Mouse (Mus musculus): Measurements from ENCODE around the gene Exoc6b. TPM values are rescaled to one million over a fixed set of nuclear protein-coding genes. Genes with fewer than 3 reads are reported as not detected.
"Not testable (repeated sequence)": the region's sequence is repeated elsewhere in the genome, so short reads cannot be mapped to it uniquely, and the experiment has no call there.

The Exoc6b gene
- 10 to 100 TPM; 10.8 to 16.1 TPM for polyA plus RNA-seq (2017; shearing (Covaris generic))

DNA sequence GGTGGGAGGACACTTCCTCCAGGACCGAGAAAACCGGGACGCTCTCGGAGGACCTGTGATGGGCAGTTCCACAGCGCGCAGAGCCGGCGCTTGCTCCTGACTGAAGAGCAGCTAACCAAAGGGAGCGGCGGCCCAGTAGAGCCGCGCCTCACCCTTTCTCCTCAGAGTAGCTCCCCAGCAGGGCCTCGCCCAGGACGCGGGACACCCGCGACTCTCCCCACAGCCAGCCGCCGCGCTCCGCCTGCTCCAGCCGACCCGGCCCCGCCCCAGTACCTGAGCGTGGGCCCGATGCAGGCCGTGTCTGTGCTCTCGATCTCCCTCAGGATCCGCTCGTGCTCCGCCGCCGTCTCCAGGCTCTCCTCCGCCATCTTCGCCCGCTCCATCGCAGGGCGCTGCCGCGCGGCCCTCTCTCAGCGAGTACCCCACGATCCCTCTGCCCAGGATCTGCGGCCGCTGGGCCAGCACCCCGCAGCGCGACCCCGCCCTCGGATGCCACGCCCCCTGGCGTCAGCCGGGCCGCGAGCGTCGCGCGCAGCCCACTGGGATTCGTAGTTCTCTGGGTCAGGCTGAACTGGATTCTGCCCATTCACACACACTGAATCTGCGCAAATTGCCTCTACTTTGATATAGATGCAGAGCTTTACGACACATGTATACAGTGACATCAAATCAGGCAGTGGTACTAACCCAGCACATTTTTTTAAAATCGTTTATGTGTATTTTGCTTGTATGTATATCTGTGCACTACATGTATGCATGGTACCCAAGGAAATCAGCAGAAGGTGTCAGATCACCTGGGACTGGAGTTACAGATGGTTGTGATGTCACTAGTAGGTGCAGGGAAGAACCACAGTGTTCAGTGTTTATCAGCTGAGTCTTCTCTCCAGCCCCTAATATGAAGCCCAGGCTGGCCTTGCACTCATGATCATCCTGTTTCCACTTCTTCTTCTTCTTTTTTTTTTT, at the start of gene Exoc6b:
Gene Exoc6b (minus strand): TSS at position 491 of the 963 bp plus-strand sequence.
- peak; percentile 84 for ATAC-seq

DNA sequence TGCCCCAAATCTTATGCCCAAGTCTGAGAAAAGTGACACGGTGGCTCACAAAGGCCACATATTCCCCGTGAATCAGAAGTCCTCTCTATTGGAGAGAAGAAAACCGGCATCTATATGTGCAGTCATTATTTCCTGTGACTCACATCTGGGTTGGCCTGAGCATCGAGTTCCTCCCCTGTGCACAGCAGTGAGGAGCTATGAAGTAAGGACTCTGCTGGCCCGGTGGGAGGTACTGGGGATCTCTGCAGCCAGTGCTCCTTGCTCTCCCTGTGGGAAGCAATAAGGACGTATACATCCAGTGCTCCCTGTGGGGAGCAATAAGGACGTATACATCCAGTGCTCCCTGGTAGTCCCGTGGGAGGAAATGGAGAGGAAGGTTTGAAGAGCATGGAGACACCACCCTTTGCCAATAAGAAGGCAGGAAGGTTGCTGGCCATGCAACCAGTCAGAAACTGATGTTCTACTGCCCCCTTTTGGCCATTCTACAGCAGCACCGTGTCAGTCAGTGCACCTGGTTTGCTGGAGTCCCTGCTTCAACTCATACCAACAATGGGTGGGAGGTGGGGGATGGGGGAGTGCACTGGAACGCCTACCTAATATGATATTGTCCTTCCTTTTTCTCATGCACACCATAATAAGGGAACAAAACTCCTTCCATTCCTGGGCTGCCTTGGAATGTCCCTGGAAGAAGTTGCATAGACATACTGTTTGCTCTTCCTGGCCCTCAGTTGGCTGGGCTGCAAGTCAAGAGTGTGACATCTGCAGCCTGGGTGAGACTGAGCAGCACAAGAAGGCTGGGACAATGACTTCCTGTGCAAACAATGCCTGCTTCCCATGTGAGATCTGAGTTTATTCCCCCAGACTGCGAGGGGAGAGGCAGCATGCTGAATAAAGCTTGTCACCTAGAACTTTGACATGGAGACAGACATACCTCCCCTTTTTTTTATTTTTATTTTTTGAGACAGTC, 48.5 kb upstream of the Exoc6b start:
- peak; percentile 49 for ATAC-seq

- ATAC-seq = no peak
Observed at GRCm38 (mm10) chr6:85105033-85105615, 35.8 kb upstream of the Exoc6b start.

- ATAC-seq = no peak
Observed at GRCm38 (mm10) chr6:85103321-85103720, 34.0 kb upstream of the Exoc6b start.

GRCm38 (mm10) chr6:85096441-85096840, 27.1 kb upstream of the Exoc6b start:
- no peak for ATAC-seq

DNA sequence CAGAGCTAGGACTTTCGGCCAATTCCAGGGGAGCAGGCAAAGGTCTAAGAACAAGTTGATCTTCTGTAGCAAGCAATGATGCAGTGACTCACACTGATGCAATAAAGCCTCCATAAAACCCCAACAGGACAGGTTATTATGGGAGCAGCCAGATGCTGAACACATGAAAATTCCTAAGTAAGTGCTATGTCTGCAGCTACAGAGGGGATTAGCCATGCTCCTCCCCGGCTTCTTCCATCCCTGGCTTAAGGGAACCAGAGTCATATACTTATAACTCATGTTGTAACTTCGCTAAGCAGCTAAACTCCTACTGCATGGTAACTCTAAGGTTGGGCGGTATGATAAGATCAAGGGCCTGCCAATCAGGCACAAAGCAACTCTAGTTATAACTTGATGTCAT, 18.1 kb upstream of the Exoc6b start:
- no peak for ATAC-seq

GRCm38 (mm10) chr6:85086645-85087044, 17.3 kb upstream of the Exoc6b start:
- no peak for ATAC-seq

GRCm38 (mm10) chr6:85076179-85076720, 6.9 kb upstream of the Exoc6b start:
- ATAC-seq = not testable (repeated sequence)

DNA sequence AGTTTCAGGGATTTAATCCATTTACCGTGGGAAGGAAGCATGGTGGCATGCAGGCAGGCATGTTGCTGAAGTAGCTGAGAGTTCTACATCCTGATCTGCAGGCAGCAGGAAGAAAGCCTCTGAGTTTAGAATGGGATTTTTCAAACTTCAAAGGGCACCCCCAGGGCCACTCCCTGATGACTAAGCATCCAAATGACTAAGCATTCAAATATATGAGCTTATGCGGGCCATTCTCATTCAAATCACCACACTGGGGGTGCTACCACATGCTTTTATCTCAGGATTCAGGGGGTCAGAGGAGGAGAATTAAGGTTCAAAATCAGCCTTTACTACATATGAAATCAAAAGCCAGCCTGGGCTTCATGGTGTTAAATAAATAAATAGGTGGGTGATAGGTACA, 5.7 kb upstream of the Exoc6b start:
- ATAC-seq = no peak

- ATAC-seq = peak; percentile 34
Observed at GRCm38 (mm10) chr6:85068322-85069022, 841 bp downstream of the Exoc6b start.

- ATAC-seq = no peak
Observed at GRCm38 (mm10) chr6:85057641-85058040, 11.7 kb downstream of the Exoc6b start.

- ATAC-seq = no peak
Observed at GRCm38 (mm10) chr6:85051109-85051508, 18.2 kb downstream of the Exoc6b start.

GRCm38 (mm10) chr6:85046531-85046930, 22.8 kb downstream of the Exoc6b start:
- ATAC-seq = no peak

DNA sequence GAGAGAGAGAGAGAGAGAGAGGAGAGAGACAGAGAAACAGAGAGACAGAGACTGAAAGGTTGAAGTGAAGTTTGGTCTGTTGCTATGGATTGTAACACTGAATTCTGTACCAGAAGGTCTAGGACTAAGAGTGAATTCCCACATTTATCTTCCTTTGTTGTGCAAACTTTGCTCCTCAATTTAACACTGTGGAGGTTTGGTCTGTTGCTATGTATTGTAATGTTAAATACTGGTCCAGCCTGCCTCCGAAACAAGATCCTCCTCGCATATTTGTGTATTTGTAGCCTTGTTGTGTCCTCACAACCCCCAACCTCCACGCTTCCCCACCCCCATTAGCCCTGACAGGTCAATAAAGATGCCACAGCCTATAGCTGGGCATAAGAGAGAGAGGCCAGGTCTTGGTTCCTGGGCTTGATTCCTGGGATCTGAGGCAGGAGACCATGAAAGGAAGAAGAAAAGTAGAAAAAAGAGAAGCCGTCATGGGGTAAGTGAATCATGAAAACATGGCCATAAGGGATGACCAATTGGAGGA, 24.6 kb downstream of the Exoc6b start:
- ATAC-seq = no peak

- peak; percentile 92 for ATAC-seq
Observed at GRCm38 (mm10) chr6:85037677-85038076, 31.6 kb downstream of the Exoc6b start.

DNA sequence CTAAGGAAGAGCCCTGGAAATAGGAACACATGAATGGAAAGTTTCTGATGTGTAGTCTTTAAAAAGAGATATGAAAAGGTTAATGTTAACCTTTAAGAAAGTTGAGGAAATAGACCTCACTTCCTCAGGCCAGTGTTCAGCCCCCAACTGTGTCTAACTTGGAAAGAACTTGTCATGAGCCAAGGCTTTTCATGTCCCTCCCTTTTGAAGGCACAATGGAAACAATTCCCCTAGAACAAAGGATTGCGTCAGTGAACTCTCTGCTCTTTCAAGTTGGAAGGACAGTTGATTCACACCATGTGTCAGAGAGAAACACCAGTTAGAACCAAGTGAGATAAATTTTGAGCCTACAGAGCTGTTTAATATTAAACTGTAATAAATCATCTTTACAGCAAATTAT, 39.6 kb downstream of the Exoc6b start:
- no peak for ATAC-seq

- ATAC-seq = no peak
Observed at GRCm38 (mm10) chr6:85024403-85024802, 44.9 kb downstream of the Exoc6b start.

DNA sequence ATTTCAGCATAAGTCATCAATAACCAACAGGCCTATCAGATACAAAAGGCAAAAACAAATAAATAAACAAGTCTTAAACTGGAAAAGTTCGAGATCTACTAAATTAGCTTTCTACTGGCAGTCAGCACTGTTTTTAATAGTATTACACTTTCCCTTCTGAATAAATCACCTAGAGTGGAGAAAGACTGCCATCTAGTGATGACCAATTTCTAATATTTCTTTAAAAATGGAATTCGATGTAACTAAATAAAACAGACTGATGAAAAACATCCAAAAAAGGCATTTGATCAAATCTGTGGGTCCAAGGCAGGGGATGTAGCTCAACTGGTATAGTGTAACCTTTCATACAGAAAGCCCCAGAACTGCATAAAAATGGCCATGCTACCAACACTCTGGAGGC, 52.3 kb downstream of the Exoc6b start:
- no peak for ATAC-seq

DNA sequence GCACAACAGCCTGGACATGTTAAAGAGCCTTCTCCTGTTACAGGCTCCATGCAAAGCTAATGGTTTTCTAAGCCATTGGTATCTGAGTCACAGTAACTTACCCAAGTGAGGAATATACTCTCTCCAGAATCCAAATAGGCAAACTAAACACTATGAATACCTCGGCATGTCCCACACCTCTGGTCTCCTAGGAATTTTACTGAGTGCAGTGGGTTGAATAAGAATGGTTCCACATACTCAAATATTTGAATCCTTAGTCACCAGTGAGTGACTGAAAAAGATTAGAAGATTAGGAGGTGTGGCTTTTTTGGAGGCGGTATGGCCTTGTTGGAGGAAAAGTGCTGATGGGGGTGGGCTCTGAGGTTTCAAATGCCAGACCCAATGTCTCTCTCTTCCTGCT, 55.4 kb downstream of the Exoc6b start:
- no peak for ATAC-seq

DNA sequence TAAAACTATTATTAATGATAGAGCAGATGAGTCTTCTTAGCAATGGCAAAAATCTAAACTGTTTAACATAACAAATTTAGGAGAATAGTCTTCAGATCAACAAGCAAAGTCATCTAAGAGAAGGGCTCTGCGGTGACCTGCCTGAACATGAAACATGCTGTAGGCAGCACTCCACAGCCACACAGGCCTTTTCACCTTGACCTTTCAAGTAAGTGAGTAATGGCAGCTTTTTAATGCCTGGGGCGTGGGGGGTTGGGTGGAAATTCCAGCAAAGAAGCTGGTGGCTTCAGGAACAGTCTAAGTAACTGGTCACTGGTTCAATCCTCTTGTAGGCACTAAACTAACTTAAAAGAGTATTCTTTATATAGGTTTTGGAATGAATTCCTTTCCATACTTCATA, 58.9 kb downstream of the Exoc6b start:
- no peak for ATAC-seq

DNA sequence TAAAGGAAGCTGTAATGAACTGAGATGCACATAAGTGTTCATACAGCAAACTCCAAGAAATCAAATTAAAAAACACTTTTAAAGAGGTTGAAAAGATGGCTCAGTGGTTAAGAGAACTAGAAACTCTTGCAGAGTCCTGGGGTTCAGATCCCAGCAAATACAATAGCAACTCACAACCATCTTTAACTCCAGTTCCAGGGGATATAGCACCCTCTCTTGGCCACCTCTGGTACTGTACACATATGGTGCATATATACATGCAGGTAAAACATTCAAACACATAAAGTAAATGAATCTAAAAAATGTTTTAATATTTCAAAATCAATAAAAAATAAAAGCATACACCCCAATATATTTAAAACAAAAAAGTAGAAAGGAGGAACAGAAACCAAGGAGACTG, 73.9 kb downstream of the Exoc6b start:
- no peak for ATAC-seq

DNA sequence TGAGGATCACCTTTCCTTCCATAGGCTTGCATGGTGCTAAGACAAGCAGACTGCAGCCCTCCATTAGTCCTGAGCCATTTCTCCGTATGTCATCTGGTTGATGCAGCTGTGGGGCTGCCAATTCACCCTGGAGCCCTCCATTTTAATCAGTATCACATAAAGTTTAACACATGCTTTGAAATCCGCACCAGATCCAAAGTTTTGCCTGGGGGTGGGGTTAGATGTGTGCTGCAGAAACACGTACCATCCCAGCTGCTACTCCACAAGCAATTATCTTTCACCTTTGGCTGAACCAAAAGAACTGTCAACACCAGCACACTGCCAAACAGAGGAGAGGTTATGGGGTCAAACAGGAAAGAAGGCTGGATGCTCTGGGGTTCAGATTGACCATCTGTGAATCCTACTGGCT, 92.7 kb downstream of the Exoc6b start:
- no peak for ATAC-seq
